Mouse (Mus musculus): ENCODE measurements around the gene Rasgrp2.

Rasgrp2 gene

GRCm38 (mm10) chr19:6407816-6408510 lies 8.8 kb downstream of the Rasgrp2 start:
- no peak for DNase-seq (ENCODE audit: low spot score)

- DNase-seq (ENCODE audit: low spot score): no peak
These were observed 9.6 kb downstream of the Rasgrp2 start for GRCm38 (mm10) chr19:6408749-6409148.

GRCm38 (mm10) chr19:6409176-6409575 lies 10.0 kb downstream of the Rasgrp2 start:
- no peak for DNase-seq (ENCODE audit: low spot score)

- DNase-seq (ENCODE audit: low spot score): no peak
These were observed 10.8 kb downstream of the Rasgrp2 start for GRCm38 (mm10) chr19:6409936-6410335.

- DNase-seq (ENCODE audit: low spot score): no peak
These were observed 13.7 kb downstream of the Rasgrp2 start for GRCm38 (mm10) chr19:6412798-6413197.

- no peak for DNase-seq (ENCODE audit: low spot score)
These were observed 16.3 kb downstream of the Rasgrp2 start for GRCm38 (mm10) chr19:6415454-6415853.

GRCm38 (mm10) chr19:6416124-6416770 lies 17.1 kb downstream of the Rasgrp2 start:
- DNase-seq (ENCODE audit: low spot score): no peak

- DNase-seq (ENCODE audit: low spot score): no peak
These were observed 18.0 kb downstream of the Rasgrp2 start for GRCm38 (mm10) chr19:6416894-6417761.

- peak; percentile 95 for DNase-seq (ENCODE audit: low spot score)
These were observed 19.2 kb downstream of the Rasgrp2 start, which contains the start of gene Nrxn2 for GRCm38 (mm10) chr19:6418233-6418879. TSS of gene Nrxn2 (plus strand) at chr19:6418731.

- DNase-seq (ENCODE audit: low spot score): no peak
These were observed 20.0 kb downstream of the Rasgrp2 start for GRCm38 (mm10) chr19:6418984-6419692.

- no peak for DNase-seq (ENCODE audit: low spot score)
These were observed 20.7 kb downstream of the Rasgrp2 start for GRCm38 (mm10) chr19:6419805-6420310.

- no peak for DNase-seq (ENCODE audit: low spot score)
These were observed 21.5 kb downstream of the Rasgrp2 start for GRCm38 (mm10) chr19:6420481-6421210.

GRCm38 (mm10) chr19:6421211-6421590 lies 22.1 kb downstream of the Rasgrp2 start:
- DNase-seq (ENCODE audit: low spot score): no peak

GRCm38 (mm10) chr19:6422014-6422413 lies 22.9 kb downstream of the Rasgrp2 start:
- DNase-seq (ENCODE audit: low spot score): no peak

- no peak for DNase-seq (ENCODE audit: low spot score)
These were observed 24.1 kb downstream of the Rasgrp2 start for GRCm38 (mm10) chr19:6423241-6423640.

GRCm38 (mm10) chr19:6424137-6424881 lies 25.2 kb downstream of the Rasgrp2 start:
- no peak for DNase-seq (ENCODE audit: low spot score)

GRCm38 (mm10) chr19:6425595-6425994 lies 26.5 kb downstream of the Rasgrp2 start:
- no peak for DNase-seq (ENCODE audit: low spot score)

GRCm38 (mm10) chr19:6426703-6427500 lies 27.8 kb downstream of the Rasgrp2 start:
- peak; percentile 23 for DNase-seq (ENCODE audit: low spot score)

All from MN1 (cell line).